Mouse (Mus musculus) stomach, postnatal 0 days (tissue): Measurements from ENCODE around the gene Rbm28. TPM values are rescaled to one million over a fixed set of nuclear protein-coding genes. Genes with fewer than 3 reads are reported as not detected.

ENCODE experiments used
- ATAC-seq: fragments of 200-750 bp; cut with Nextera tagmentation; 2 replicates; pipeline ENCODE4 v1.8.0; 2017; ENCODE audit not compliant: low FRiP score, low TSS enrichment
- DNase-seq: peaks from one replicate; pipeline ENCODE4 v3.0.0-alpha.2; 2016; ENCODE audit warnings: low spot score
- H3K27ac ChIP-seq: fragments of 300-500 bp; sonication (generic); replicated peaks from 2 replicates; pipeline ENCODE4 v1.5.1; 2014; ENCODE audit warnings: mild to moderate bottlenecking, control low read depth
- H3K27me3 ChIP-seq: fragments of 300-500 bp; sonication (generic); 2 replicates; pipeline ENCODE4 v1.6.1; 2014; ENCODE audit warnings: low read length; ENCODE audit not compliant: control insufficient read depth, insufficient read depth
- H3K36me3 ChIP-seq: fragments of 300-500 bp; sonication (generic); 2 replicates; pipeline ENCODE4 v1.6.1; 2014; ENCODE audit warnings: low read length, mixed read lengths; ENCODE audit not compliant: control insufficient read depth, insufficient read depth
- H3K4me1 ChIP-seq: fragments of 300-500 bp; sonication (generic); replicated peaks from 2 replicates; pipeline ENCODE4 v1.6.1; 2014; ENCODE audit warnings: antibody characterized with exemption; ENCODE audit not compliant: control insufficient read depth, insufficient read depth
- H3K4me2 ChIP-seq: fragments of 300-500 bp; sonication (generic); replicated peaks from 2 replicates; pipeline ENCODE4 v1.6.1; 2014; ENCODE audit warnings: low read depth, mild to moderate bottlenecking, control low read depth, moderate library complexity
- H3K4me3 ChIP-seq: fragments of 300-500 bp; sonication (generic); 2 replicates; pipeline ENCODE4 v1.5.1; 2014; ENCODE audit warnings: low read depth, low read length, control low read depth
- H3K9ac ChIP-seq: fragments of 300-500 bp; sonication (generic); 2 replicates; pipeline ENCODE4 v1.6.1; 2014; ENCODE audit warnings: mild to moderate bottlenecking, low read length, control low read depth, mixed read lengths
- H3K9me3 ChIP-seq: fragments of 300-500 bp; sonication (generic); 2 replicates; pipeline ENCODE4 v1.6.1; 2016; ENCODE audit warnings: low read length; ENCODE audit not compliant: control insufficient read depth
- CTCF ChIP-seq: IDR thresholded peaks from 2 replicates; pipeline ENCODE4 v1.5.1; 2016; ENCODE audit warnings: antibody characterized with exemption, low read depth, mild to moderate bottlenecking, moderate library complexity
- EP300 ChIP-seq: optimal IDR thresholded peaks from 2 replicates; pipeline ENCODE3; 2016; ENCODE audit warnings: antibody characterized with exemption
- WGBS: fragments of 180-500 bp; shearing (Covaris S2); extraction: QIAGEN DNeasy Blood & Tissue Kit; methylation state at CpG from one replicate; pipeline ENCODE4 v1.1.7; 2014; 5-methylcytosine and 5-hydroxymethylcytosine counted together
- polyA plus RNA-seq: library from polyadenylated mRNA; unstranded; fragments of >200 nt; fragmentation: Nextera tagmentation; extraction: Ambion mirVana; gene quantifications from 2 replicates; pipeline ENCODE4 v1.2.1, GENCODE M21; 2015

Rbm28 gene
- polyA plus RNA-seq, 1 experiment from 2014 or later = 11.8 TPM

- Histone ChIP-seq H3K36me3 (no peaks in the 10 kb centered on the region), H3K4me2 (no peak overlapping the region), H3K4me3 (no peak overlapping the region), H3K4me1 (no peaks in the 10 kb centered on the region; the same call in 1 of the 2 replicates), H3K27me3 (no peaks in the 10 kb centered on the region), H3K9ac (no peak overlapping the region), H3K27ac (no peak overlapping the region), H3K9me3 (no peaks in the 10 kb centered on the region)
- no peak for ATAC-seq
- 63% methylated on average over 4 of the region's 4 CpGs for WGBS
- TF ChIP-seq EP300 (no peak), CTCF (no peak)
- no peak for DNase-seq
Measured at GRCm38 (mm10) chr6:29118963-29119362, 45.8 kb downstream of the Rbm28 start.

- DNase-seq = no peak
- H3K4me3 ChIP-seq = no peak overlapping the region
- no peak overlapping the region for H3K9ac ChIP-seq
- H3K4me1 ChIP-seq = no peaks in the 10 kb centered on the region; the same call in 1 of the 2 replicates
- TF ChIP-seq CTCF (no peak), EP300 (no peak)
- H3K9me3 ChIP-seq = no peaks in the 10 kb centered on the region
- no peaks in the 10 kb centered on the region for H3K36me3 ChIP-seq
- H3K4me2 ChIP-seq = no peak overlapping the region
- H3K27me3 ChIP-seq = no peaks in the 10 kb centered on the region
- H3K27ac ChIP-seq = no peak overlapping the region
- no peak for ATAC-seq
Measured at GRCm38 (mm10) chr6:29118231-29118630, 46.6 kb downstream of the Rbm28 start.

- H3K27me3 ChIP-seq = no peaks in the 10 kb centered on the region
- peak; percentile 21 for DNase-seq
Measured at GRCm38 (mm10) chr6:29117417-29118104, 47.2 kb downstream of the Rbm28 start.

GRCm38 (mm10) chr6:29115756-29116155, 49.0 kb downstream of the Rbm28 start:
- H3K27me3 ChIP-seq = no peaks in the 10 kb centered on the region
- no peaks in the 10 kb centered on the region for H3K9me3 ChIP-seq
- no peak overlapping the region for H3K4me3 ChIP-seq
- H3K9ac ChIP-seq = no peak overlapping the region
- no peak overlapping the region for H3K4me2 ChIP-seq
- H3K27ac ChIP-seq = no peak overlapping the region
- H3K36me3 ChIP-seq = no peaks in the 10 kb centered on the region
- no peaks in the 10 kb centered on the region; the same call in 1 of the 2 replicates for H3K4me1 ChIP-seq
- 65% methylated on average over 7 of the region's 7 CpGs for WGBS
- TF ChIP-seq CTCF (no peak), EP300 (no peak)
- ATAC-seq (no peak), DNase-seq (no peak)

More at GRCm38 (mm10) chr6:29117417-29118104, 47.2 kb downstream of the Rbm28 start:
- Histone ChIP-seq H3K4me1 (no peaks in the 10 kb centered on the region; the same call in 1 of the 2 replicates), H3K36me3 (no peaks in the 10 kb centered on the region), H3K9ac (no peak overlapping the region), H3K4me2 (no peak overlapping the region), H3K27ac (no peak overlapping the region), H3K9me3 (no peaks in the 10 kb centered on the region), H3K4me3 (no peak overlapping the region)
- no peak for TF ChIP-seq EP300
- TF ChIP-seq CTCF = no peak
- peak; percentile 45 for ATAC-seq
- 46% methylated on average over 7 of the region's 7 CpGs for WGBS

GRCm38 (mm10) chr6:29111501-29111900, 53.3 kb downstream of the Rbm28 start:
- H3K36me3 ChIP-seq = no peaks in the 10 kb centered on the region
- no peak overlapping the region for H3K4me2 ChIP-seq
- H3K4me3 ChIP-seq = no peak overlapping the region
- TF ChIP-seq CTCF (no peak), EP300 (no peak)
- H3K9me3 ChIP-seq = no peaks in the 10 kb centered on the region
- ATAC-seq (no peak), DNase-seq (no peak)
- H3K4me1 ChIP-seq = no peaks in the 10 kb centered on the region
- 89% methylated on average over 4 of the region's 4 CpGs for WGBS
- no peak overlapping the region for H3K27ac ChIP-seq
- no peak overlapping the region for H3K9ac ChIP-seq
- H3K27me3 ChIP-seq = no peaks in the 10 kb centered on the region

GRCm38 (mm10) chr6:29108376-29108775, 56.4 kb downstream of the Rbm28 start:
- ATAC-seq (no peak), DNase-seq (no peak)
- Histone ChIP-seq H3K4me3 (no peak overlapping the region), H3K27me3 (no peaks in the 10 kb centered on the region), H3K36me3 (no peaks in the 10 kb centered on the region), H3K4me1 (no peaks in the 10 kb centered on the region), H3K9ac (no peak overlapping the region), H3K4me2 (no peak overlapping the region), H3K9me3 (no peaks in the 10 kb centered on the region), H3K27ac (no peak overlapping the region)
- WGBS = 76% methylated on average over 1 of the region's 1 CpGs
- no peak for TF ChIP-seq EP300
- TF ChIP-seq CTCF = no peak
